Mouse (Mus musculus) adrenal gland, postnatal 14 days (tissue): ENCODE measurements at regions not wholly inside any gene's neighbourhood (a gene's known extent, or its start where the extent isn't known, plus 50 kb on each side); places are given as distances from the start of the nearest gene placed in this dataset.
"Not testable (repeated sequence)": the region's sequence is repeated elsewhere in the genome, so short reads cannot be mapped to it uniquely, and the experiment has no call there.

ENCODE experiments used
- DNase-seq: peaks from one replicate; pipeline ENCODE4 v3.0.0; 2021; ENCODE audit warnings: mixed read lengths

- DNase-seq, result not testable (repeated sequence)
Observed at GRCm38 (mm10) chr4:3497392-3497791, 312.2 kb upstream of the Vmn1r3 start.

DNA sequence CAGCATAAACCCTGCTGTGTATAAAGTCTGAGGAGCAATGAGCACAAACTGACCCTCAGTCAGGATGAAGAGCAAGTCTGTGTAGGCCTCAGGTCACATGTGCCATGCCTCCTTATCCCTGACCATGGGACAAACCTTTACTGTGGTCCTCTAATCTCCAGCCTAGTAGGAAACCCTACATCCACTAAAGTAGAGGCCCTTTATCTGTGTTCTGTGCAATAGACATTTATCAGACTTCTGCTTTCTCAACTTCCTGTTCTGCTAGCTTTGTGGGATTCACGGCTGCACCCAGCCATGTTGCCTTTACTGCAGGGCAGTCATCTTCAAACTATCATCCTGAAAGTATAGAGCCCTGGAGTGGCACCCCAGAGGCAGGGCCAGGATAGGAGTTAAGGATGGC, 310.8 kb upstream of the Vmn1r3 start:
- DNase-seq, result not testable (repeated sequence)

DNA sequence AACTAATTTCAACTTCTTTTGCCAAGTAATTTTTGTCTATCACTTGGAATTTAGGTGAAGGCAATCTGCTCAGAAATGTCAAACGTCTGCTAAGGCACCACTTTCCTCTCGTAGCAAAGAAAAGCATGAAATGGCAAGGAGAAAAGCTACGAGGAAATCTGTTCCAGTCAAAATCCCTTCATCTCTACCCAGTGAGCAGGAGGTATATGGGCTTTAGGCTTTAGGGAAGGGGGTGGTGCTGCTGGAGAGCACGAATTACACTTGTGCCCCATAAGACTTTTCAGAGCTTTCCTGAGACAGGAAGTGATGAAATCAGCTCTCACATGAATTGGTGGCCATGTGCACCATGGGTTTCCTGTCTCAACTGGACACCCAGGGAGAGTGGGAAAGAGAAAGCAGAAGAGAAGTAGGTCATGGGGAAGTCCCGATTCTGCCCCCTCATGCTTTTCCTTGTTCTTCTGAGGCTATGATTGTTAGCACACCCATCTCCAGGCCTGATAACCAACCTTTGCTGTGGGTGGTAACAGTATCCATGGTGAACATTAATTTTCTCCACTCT, 309.0 kb upstream of the Vmn1r3 start:
- not testable (repeated sequence) for DNase-seq

DNA sequence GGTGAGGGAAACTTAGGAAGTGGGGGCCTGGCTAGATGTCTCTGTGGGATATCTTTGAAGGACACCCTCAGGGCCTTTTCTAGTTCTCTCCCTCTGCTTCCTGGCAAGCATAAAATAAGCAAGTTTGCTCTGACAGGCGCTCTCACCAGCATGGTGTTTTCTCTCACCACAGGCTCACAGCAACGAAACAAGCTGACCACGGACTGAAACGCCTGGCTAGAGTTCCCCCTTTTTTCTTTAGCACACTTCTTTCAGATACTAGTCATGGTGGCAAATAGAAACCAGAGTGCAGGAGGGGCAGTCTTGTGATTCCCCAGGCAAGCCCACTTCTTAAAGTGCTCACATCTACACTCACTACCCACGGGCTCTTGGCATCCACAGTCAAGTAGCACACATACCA, 305.7 kb upstream of the Vmn1r3 start:
- DNase-seq, result not testable (repeated sequence)

- DNase-seq, result no peak
Observed at GRCm38 (mm10) chr4:3482092-3482491, 296.9 kb upstream of the Vmn1r3 start.

DNA sequence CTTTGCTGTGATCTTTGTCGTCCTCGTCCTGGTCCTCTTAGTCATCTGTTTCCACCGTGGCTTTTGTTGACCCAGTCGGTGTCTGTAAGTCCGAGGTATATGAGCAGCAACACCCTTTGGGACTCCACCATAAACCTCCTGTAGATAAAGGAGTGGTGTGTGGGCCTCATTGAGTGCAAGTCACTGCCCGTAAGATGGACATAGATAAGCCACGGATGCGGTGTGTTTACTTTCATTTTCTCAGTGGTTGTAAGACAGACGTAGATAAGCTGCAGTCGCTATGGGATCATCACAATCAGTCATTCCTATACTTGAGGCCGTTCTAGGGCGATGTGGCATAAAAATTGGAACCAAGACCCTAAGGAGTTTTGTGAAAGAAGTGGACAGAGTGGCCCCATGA, 271.6 kb upstream of the Vmn1r3 start:
- DNase-seq, result no peak

DNA sequence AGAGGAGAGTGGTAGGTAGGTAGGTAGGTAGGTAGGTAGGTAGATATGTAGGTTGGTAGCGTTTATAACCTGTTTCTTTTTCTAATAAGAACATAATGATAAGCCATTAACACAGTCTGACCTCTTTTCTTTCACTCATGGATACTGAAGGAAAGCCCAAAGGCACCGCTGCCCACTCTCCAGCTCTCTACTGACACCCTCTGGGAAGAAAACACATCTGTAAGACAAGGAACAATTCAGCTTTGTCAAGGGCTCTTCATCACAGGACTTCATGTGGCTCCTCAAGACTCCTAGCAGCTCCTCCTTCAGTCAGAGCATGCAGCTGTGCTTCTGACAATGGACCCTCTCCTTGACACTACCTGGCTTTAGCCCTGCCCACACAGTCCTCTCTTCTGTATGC, 252.2 kb upstream of the Vmn1r3 start:
- DNase-seq, result not testable (repeated sequence)

DNA sequence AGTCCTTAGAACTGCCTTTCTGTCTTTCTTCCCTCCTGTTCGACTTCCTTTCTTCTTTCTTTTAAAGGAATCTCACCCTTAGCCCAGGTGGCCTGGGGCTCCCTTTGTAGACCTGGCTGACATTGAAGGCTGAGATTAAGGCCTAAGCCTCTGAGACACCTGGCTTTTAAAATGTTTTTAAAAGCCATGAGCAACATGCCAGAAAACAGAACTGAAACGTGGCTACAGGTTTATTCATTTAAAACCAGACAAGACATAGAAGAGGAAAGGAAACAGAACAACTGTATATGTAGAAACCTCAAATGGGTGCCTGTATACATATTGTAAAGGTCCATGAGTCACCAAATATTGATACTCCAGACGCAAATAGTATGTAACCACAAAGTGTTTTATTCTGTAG, 242.8 kb upstream of the Vmn1r3 start:
- no peak for DNase-seq

GRCm38 (mm10) chr4:3419920-3420499, 234.9 kb upstream of the Vmn1r3 start:
- DNase-seq, result peak; percentile 69

- DNase-seq, result no peak
Observed at GRCm38 (mm10) chr4:3416670-3417069, 231.5 kb upstream of the Vmn1r3 start.

- not testable (repeated sequence) for DNase-seq
Observed at GRCm38 (mm10) chr4:3414442-3415022, 229.4 kb upstream of the Vmn1r3 start.

DNA sequence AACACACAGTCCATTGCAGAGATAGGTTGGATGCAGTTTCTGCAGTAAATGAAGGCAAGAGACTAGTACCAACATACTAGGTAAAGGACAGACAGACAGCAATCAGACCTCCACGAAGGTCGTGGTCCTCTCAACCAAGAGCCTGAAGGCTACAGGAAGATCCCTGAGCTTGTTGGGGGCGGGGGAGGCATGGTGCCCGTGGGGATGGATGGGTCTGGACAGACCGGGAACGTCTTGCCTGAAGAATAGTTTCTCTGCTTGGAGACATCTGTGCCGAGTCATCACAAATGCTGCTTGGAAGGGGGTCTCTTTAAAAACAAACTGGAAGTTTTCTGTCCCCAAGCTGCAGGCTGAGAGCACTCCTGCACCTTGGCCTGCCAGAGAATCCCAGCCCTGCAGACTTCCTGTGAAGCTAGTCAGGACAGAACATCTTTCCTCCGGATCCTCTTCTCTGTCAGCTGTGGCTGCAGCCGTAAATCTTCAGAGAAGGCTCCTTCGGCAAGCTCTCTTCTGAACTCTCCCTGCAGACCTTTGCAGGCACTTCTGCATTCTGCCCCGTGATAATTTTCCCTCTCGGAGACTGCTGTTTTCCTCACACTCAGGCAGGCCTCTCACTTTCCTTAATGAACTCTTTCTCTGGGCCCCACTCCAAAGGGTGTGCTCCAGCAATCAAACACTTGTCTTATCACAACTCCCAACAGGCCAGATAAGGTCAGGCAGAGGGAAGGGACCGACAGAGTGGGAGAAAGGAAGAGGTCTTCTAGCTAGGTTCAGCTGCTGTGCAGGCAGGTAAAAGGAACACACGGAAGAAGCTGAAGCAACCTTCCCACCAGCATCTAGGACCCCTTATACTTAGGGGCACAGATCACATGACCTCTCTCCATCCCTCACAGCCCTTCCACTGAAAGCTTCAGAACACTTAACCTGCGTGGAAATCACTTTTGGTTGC, 228.6 kb upstream of the Vmn1r3 start:
- DNase-seq, result no peak

DNA sequence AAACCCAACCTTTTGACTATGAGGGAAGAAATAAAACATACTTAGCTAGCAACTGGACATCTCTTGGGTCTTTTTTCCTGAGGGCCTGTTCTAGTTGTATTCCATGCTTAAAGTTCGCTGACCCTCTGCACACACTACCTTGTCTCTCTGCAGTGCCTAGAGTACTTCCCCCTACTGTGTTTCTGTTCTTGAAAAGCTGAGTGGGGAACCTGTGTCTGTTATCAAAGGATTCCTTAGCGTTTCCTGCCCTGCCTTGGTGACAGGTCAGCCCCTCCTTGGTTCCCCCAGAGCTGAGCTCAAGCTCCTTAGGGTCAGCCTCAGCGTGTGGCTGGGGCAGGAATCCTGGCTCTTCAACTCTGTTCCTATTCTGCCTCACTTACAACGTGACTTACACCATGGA, 227.2 kb upstream of the Vmn1r3 start:
- DNase-seq, result not testable (repeated sequence)

DNA sequence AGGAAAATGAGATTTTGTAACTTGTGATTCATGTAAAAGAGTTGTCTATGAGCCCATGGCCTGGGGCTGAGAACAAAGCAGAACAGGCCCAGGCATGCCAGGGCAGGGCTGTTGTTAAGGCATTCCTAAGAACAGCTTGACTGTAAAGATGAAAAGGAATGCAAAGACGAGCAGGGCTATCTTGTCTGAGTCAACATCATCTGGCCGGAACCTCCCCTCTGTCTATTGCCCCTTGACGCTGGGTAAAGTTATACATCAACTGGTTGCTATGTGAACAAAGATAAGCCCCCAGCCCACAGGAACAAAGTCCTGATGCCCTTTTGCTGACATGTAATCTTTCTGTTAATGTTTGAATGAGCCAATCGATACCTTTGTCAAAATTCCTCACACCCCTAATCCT, 217.7 kb upstream of the Vmn1r3 start:
- not testable (repeated sequence) for DNase-seq

- not testable (repeated sequence) for DNase-seq
Observed at GRCm38 (mm10) chr4:3401766-3402165, 216.6 kb upstream of the Vmn1r3 start.

DNA sequence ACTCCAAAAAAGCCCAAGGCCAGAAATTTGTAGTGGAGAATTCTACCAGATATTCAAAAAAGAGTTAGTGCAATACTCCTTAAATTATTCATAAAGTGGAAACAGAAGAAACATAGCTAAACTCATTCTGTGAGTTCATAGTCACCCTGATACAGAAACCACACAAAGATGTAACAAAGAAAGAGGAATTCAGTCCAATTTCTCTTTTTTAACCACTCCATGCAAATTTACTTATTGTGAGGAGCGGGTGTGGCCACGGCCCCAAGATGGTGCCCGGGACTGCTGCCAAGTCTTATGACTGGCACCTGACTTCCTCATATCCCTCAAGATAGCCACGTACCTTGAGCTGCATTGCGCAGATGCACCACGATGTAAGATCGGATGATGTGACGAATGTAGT, 206.4 kb upstream of the Vmn1r3 start:
- DNase-seq, result not testable (repeated sequence)

- DNase-seq, result peak; percentile 14
Observed at GRCm38 (mm10) chr4:3373027-3373763, 188.0 kb upstream of the Vmn1r3 start.

DNA sequence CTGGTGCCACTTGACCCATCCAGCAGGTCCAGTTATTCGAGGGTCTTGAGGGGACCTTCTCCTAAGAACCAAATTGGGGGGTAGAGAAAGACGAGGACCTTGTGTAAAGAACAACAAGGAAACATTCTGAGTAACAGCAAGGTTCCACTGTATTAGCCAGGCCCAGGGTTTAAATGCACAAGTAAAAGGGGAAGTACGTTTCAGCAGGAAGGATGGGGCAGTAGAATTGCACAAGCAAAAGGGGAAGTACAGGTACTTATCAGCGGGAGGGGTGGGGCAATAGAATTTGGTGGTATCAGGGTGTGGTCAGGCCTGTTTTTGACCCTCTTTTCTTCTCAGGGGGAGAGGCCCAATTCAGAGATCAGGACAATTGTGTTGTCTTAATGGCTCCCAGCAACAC, 182.9 kb upstream of the Vmn1r3 start:
- DNase-seq, result not testable (repeated sequence)

GRCm38 (mm10) chr4:3343443-3343842, 158.3 kb upstream of the Vmn1r3 start:
- DNase-seq, result not testable (repeated sequence)

DNA sequence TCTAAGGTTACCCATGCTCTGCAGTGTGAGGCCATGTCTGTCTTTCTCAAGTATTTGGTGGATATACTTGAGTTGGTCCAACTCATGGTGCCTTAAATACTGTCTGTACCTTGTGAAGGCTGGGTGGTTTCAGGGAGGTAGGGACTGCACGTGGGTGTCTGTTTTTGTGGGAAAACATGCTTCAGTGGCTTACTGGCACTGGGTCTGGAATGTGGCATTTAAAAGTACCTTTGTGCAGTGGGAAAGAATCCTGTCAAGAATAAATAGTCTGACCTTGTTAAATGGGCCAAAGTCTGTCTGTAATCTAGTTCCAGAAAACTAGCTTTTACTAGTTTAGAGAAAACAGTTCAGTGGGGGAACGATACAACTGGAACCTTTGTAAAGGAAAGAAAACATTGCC, 157.5 kb upstream of the Vmn1r3 start:
- DNase-seq, result not testable (repeated sequence)

GRCm38 (mm10) chr4:3342165-3342564, 157.0 kb upstream of the Vmn1r3 start:
- not testable (repeated sequence) for DNase-seq
